Mouse (Mus musculus) thymus, adult 2 months (tissue): ENCODE results near the gene Apoc1. TPM values are rescaled to one million over a fixed set of nuclear protein-coding genes. Genes with fewer than 3 reads are reported as not detected.

ENCODE experiments used
- DNase-seq: peaks from one replicate; pipeline ENCODE4 v3.0.0; 2021
- H3K27ac ChIP-seq: fragments of 200-500 bp; 2 replicates; pipeline ENCODE4 v1.5.1; 2012; ENCODE audit warnings: low read length, control low read depth; ENCODE audit not compliant: control insufficient read depth, insufficient read depth
- H3K27me3 ChIP-seq: fragments of 200-500 bp; 2 replicates; pipeline ENCODE4 v1.6.1; 2012; ENCODE audit warnings: mild to moderate bottlenecking, low read length, moderate library complexity, mixed read lengths; ENCODE audit not compliant: control insufficient read depth, insufficient read depth
- H3K36me3 ChIP-seq: fragments of 200-500 bp; 2 replicates; pipeline ENCODE4 v1.6.1; 2012; ENCODE audit warnings: mild to moderate bottlenecking, low read length, moderate library complexity; ENCODE audit not compliant: control insufficient read depth, insufficient read depth
- H3K4me1 ChIP-seq: fragments of 200-500 bp; replicated peaks from 2 replicates; pipeline ENCODE4 v1.6.1; 2012; ENCODE audit warnings: low read length; ENCODE audit not compliant: control insufficient read depth, insufficient read depth
- H3K4me3 ChIP-seq: fragments of 200-500 bp; 2 replicates; pipeline ENCODE4 v1.5.1; 2012; ENCODE audit warnings: mild to moderate bottlenecking, low read length, control low read depth, moderate library complexity; ENCODE audit not compliant: control insufficient read depth, insufficient read depth
- CTCF ChIP-seq: fragments of 200-500 bp; IDR thresholded peaks from 2 replicates; pipeline ENCODE4 v1.5.1; 2012; ENCODE audit warnings: mild to moderate bottlenecking, control low read depth, low read length, moderate library complexity, borderline replicate concordance; ENCODE audit not compliant: control insufficient read depth, poor library complexity, insufficient read depth; ENCODE audit errors: extremely low read depth
- POLR2A ChIP-seq: fragments of 200-500 bp; IDR thresholded peaks from 2 replicates; pipeline ENCODE4 v1.6.1; 2012; ENCODE audit warnings: mild to moderate bottlenecking, low read length, control low read depth, moderate library complexity; ENCODE audit not compliant: control insufficient read depth, poor library complexity, insufficient read depth; ENCODE audit errors: extremely low read depth
- WGBS: fragments of 180-500 bp; shearing (Covaris S2); methylation state at CpG from one replicate; pipeline ENCODE4 v1.1.7; 2018; 5-methylcytosine and 5-hydroxymethylcytosine counted together
- polyA plus RNA-seq: library from polyadenylated mRNA; depleted of rRNA; stranded (reverse); fragments of >200 nt; gene quantifications from 2 replicates; pipeline ENCODE4 v1.2.3, GENCODE M21; 2012

Gene Apoc1
- polyA plus RNA-seq, 1 experiment, result 24.8 TPM

DNA sequence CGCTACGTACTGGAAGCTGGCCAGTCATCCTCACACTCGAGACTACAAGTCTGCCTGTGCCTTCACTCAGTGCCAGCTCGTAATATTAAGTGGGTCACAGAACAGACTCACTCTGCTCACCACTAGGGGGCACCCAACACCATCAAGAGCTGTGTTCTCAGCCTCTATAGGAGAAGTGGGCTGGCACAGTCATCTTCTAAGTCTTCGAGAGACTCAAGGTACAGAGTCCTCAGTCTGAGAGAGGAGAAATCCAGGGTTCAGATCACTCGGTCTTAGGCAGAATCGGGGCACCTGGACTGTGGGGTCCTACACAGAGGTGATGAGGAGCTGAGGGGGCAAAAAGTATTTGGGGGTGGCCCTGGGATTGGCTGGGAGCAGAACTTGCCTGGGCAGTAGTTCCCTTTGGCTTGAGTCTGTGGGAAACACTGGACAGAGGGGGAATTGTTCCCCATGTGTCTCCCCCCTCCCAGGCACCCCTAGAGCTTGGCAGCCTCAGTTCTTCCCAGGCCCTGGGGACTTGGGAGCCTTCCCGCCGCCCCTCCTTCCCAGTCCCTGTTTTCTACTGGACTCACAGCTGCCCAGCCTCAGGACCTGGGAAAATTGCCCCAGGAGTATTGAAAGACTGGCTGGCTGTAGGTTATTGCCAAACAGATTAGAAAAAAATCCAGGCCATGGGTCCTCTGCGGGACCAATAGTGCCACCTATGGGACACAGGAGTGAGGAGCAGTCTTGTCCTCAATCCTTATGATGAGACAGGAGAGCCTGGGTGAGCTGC is 23.3 kb downstream of the Apoc1 start:
- WGBS, result 11% methylated on average over 10 of the region's 10 CpGs
- H3K27me3 ChIP-seq, result no peaks in the 10 kb centered on the region

DNA sequence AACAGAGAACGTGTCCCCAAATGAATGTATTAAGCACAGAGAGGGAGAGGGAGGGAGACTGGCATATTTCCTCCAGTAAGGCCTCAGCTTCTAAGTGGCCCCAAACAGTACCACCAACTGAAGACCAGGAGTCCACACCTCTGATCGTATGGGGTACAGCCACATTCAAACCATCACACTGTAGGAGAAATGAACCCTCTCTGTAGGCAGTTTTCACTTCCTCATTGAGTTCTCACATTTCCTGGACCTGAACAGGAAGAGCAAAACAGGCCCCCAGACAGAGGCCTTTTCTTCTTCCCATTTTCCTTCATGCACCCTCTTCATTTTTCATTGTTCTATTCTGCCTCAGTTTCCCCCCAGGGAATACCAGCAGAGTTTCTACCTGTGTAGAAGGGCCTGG is 25.0 kb downstream of the Apoc1 start:
- peaks cover 19% of the 10 kb centered on the region for H3K4me1 ChIP-seq
- H3K36me3 ChIP-seq, result no peaks in the 10 kb centered on the region
- no peak overlapping the region; the same call in 1 of the 2 replicates for H3K27ac ChIP-seq
- no peaks in the 10 kb centered on the region for H3K27me3 ChIP-seq
- no peak for DNase-seq
- WGBS, result 84% methylated on average over 2 of the region's 2 CpGs
- TF ChIP-seq POLR2A (no peak), CTCF (no peak)
- no peak overlapping the region for H3K4me3 ChIP-seq

More for the DNA sequence above, 23.3 kb downstream of the Apoc1 start:
- Histone ChIP-seq H3K36me3 (no peaks in the 10 kb centered on the region), H3K27ac (no peak overlapping the region), H3K4me1 (peaks cover 11% of the 10 kb centered on the region), H3K4me3 (no peak overlapping the region)
- peak; percentile 88 for DNase-seq
- TF ChIP-seq POLR2A, result no peak
- TF ChIP-seq CTCF, result peak; percentile 21; the same call in 1 of the 2 replicates

- 89% methylated on average over 3 of the region's 3 CpGs for whole genome bisulfite sequencing
- Histone ChIP-seq H3K4me1 (peaks cover 19% of the 10 kb centered on the region), H3K4me3 (no peak overlapping the region), H3K27me3 (no peaks in the 10 kb centered on the region), H3K36me3 (no peaks in the 10 kb centered on the region), H3K27ac (no peak overlapping the region)
- DNase-seq, result no peak
- TF ChIP-seq CTCF (no peak), POLR2A (no peak)
Observed at GRCm38 (mm10) chr7:19666750-19667149, 25.7 kb downstream of the Apoc1 start.

- WGBS, result under 1% methylated on average over 63 of the region's 63 CpGs
- peak; percentile 97 for DNase-seq
- no peaks in the 10 kb centered on the region for H3K27me3 ChIP-seq
- no peak for TF ChIP-seq CTCF
- TF ChIP-seq POLR2A, result peak; percentile 46; the same call in 1 of the 2 replicates
- no peaks in the 10 kb centered on the region for H3K36me3 ChIP-seq
- H3K4me3 ChIP-seq, result peak within 1 kb of the TSS; percentile 80
- H3K4me1 ChIP-seq, result peaks cover 19% of the 10 kb centered on the region
- H3K27ac ChIP-seq, result peak within 1 kb of the TSS; percentile 88
Observed at GRCm38 (mm10) chr7:19664955-19665841, 27.3 kb downstream of the Apoc1 start, which contains the start of gene Clptm1. Gene Clptm1 (minus strand): TSS chr7:19665033.

DNA sequence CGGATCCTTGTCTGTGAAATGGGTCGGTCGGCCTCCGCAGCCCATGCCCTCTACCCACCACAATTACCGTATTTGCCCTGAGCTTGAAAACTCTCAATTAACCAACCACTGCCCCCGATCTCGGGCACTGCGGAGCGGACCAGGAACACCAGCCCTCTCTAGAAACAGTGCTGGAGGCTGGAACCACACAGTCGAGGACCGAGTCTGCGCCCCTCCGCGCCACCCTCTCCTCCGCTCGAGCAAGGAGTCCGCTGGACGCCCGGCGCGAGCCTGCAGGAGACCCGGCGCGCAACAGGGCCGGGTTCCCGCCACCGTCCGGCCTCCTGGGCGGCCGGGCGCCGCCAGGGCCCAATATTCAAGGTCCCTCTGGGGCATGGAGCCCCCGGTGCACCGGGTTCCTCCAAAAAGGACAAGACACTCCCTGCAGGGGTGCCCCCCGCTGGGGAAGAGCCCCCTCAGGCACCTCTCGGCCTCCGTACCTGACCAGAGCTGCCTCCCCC is 28.0 kb downstream of the Apoc1 start:
- Histone ChIP-seq H3K27ac (no peak overlapping the region), H3K4me3 (peak overlapping the region; percentile 80), H3K27me3 (no peaks in the 10 kb centered on the region), H3K36me3 (no peaks in the 10 kb centered on the region), H3K4me1 (peaks cover 19% of the 10 kb centered on the region)
- WGBS, result under 1% methylated on average over 37 of the region's 37 CpGs
- DNase-seq, result no peak
- 0 out of 2 replicates have a peak, but pooled peaks have one; percentile 58 for TF ChIP-seq POLR2A
- TF ChIP-seq CTCF, result no peak

DNA sequence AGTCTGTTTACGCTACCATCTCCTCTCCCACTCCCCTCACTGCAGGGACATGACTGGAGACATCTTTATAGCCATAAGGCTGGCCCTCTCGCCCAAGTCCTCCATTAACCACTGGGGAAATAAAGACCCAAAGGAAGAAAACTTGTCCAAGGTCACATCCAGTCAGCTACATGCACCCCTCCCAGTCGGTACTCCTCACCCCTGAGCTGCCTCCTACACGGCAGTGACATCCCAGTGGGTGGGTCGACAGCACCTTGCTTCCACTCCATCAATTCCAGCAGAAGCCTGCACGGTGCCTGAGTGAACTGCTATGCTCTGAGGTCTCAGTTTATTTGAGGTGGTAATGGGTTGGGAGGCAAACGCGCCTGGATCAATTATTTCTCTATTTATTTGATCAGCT is 28.5 kb downstream of the Apoc1 start:
- H3K27ac ChIP-seq, result no peak overlapping the region

GRCm38 (mm10) chr7:19652614-19653013 is 39.8 kb downstream of the Apoc1 start:
- TF ChIP-seq POLR2A, result no peak
- TF ChIP-seq CTCF, result no peak
- Histone ChIP-seq H3K27me3 (no peaks in the 10 kb centered on the region), H3K4me3 (no peak overlapping the region), H3K36me3 (peaks cover 34% of the 10 kb centered on the region), H3K4me1 (no peaks in the 10 kb centered on the region), H3K27ac (no peak overlapping the region)
- no peak for DNase-seq
- WGBS, result 97% methylated on average over 2 of the region's 2 CpGs

More for the DNA sequence above, 28.5 kb downstream of the Apoc1 start:
- Histone ChIP-seq H3K36me3 (no peaks in the 10 kb centered on the region), H3K4me1 (peaks cover 15% of the 10 kb centered on the region), H3K4me3 (peak overlapping the region; percentile 80), H3K27me3 (no peaks in the 10 kb centered on the region)
- no peak for TF ChIP-seq CTCF
- TF ChIP-seq POLR2A, result no peak
- 21% methylated on average over 8 of the region's 8 CpGs for WGBS
- DNase-seq, result peak; percentile 11
